Mouse (Mus musculus) bone marrow macrophage, adult 2 months (primary cell): ENCODE data around the gene Olfr106-ps.

Experiments used
- CTCF ChIP-seq: IDR thresholded peaks from 2 replicates; pipeline ENCODE4 v1.5.1; 2012; ENCODE audit warnings: low read depth, mild to moderate bottlenecking, low read length, moderate library complexity
- POLR2A ChIP-seq: IDR thresholded peaks from 2 replicates; pipeline ENCODE4 v1.6.1; 2012; ENCODE audit warnings: mild to moderate bottlenecking, low read depth, low read length, borderline replicate concordance

GRCm38 (mm10) chr17:37413380-37413779 lies 23.2 kb downstream of the Olfr106-ps start:
- TF ChIP-seq CTCF (no peak), POLR2A (no peak)
